Mouse (Mus musculus) left cerebral cortex, adult 11 months (tissue): ENCODE results near the gene Fmo5.

Source experiments
- DNase-seq: peaks from one replicate; pipeline ENCODE4 v3.0.0; 2022; ENCODE audit warnings: low spot score

Gene Fmo5

DNA sequence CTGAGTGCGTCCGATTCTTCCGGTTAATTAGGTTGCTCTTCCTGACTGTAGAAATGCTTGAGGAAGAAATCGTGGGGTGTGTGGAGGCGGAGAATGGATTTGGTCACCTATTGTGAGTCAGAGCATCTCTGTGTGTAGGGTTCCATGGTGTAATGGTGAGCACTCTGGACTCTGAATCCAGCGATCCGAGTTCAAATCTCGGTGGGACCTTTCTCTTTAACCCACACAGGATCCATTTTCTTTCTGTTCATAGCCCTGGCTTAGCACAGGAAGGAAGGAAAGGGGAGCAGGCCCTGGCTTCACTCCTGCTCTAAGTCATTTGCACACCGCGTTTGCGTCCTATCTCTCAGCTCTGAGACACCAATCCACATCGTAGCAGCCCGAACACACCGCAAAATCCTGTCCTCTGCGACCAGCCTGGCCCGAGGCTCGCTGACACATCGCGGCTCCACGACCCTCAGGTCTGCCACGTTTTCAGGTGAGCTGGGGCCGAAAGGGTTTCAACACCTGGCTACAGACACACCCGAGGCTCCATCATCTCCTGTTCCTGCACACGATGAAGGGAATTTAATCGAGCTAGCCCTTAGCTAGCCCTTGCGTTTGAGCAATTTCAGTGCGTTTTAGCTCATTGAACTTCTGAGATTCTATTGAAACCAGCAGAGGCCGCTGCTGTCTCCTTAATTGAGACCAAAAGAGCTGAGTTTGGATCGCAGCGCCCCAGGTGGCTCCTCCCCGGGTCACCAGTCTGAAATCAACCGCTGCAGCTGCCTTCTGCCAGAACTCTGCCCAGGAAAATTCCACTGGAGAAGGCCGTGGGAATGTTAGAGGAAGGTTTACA lies 52.9 kb downstream of the Fmo5 start:
- no peak for DNase-seq

DNA sequence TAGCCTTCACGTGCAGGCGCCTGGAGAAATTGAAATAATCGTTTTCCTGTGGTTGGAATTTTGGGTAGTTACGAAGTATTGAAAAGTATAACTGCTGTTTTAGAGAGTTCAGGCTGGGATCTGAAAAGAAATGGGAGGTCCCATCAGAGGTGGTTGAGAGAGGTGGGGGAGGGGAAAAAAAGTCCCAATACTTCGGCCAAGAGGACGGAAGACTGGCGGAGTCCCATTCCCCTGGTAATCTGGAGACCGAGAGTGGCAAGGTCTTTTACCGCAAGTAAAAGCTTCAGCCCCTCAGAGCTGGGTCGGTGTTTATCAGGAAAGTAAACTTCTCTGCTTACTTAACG lies 53.5 kb downstream of the Fmo5 start:
- DNase-seq: no peak

DNA sequence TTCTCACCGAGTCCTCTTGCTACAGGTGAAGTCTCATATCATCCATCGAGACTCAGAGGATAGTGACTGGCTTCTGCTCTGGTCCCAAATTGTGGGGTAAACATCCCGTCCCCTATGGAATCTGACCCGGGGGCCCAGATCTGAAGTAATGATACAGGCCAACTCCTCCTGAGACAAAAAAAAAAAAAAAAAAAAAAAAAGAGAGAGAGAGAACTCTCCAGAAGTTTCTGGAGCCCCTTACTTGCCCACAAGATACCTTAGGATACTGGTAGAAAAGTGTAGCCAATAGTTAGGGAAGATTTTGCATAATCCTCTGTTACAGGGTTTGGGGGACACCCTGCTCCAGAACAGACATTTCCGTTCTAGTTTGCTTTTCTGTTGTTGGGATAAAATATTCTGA lies 54.0 kb downstream of the Fmo5 start:
- no peak for DNase-seq

DNA sequence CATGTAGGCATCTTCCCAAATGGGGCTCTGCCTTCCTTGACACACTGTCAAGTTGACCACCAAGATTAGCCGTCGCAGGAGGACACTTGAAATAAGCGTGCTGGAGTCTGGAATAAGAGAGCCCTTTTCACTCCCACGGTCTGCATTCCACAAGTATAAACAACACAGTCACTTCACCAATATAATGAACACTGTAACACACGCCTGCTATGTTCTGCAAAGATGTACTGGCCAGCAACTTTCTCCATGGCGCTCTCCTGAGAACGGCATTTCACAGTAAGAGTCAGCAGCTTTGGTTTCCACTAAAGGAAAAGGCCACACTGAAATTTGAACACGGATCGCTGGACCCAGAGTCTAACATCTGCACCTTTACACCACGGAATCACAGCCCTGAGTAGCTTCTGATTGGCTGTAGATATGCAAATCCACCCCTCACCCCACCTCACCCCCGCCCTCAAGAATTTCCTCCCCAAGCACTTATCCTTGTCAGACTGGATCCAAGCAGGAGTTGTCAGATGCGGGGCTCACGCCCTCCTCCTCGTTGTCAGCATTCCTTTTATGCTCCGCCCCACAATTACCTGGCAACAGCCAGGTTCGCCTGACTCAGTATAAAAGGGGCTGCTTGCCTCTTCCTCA lies 55.1 kb downstream of the Fmo5 start:
- no peak for DNase-seq

DNA sequence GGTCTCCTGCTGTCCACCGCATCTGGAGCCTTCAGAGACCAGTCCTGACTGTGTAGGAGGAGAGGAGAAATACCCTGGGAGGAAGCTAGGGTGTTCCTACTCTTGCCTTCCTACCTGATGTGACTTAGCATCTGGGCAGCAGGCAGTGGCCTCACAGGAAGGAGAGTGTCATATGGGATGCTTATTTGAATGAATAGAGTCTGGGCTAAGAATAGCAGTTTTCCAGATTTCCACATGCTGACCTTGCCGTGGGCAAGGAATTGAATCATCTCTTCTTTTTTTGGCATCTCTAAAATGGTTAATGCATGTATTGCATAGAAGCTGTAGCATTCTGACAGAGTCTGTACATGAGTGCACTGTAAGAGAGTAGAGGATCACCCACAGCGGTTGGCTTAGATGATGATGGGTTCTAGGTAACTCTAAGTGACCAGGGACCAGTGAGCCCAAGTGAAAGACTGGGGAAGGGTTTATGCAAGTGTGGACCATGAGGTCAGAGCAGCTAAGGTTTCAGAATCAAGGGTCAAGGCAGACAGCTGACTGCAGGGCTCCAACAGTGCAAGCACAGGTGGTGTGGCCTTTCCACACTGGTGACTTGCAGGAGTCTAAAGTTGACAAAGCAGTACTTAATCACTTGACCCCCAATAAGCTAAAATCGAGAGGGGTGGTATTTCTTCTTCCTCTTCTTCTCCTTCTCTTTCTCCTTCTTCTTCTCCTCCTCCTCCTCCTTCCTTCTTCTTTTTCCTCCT lies 57.9 kb downstream of the Fmo5 start:
- DNase-seq: no peak

DNA sequence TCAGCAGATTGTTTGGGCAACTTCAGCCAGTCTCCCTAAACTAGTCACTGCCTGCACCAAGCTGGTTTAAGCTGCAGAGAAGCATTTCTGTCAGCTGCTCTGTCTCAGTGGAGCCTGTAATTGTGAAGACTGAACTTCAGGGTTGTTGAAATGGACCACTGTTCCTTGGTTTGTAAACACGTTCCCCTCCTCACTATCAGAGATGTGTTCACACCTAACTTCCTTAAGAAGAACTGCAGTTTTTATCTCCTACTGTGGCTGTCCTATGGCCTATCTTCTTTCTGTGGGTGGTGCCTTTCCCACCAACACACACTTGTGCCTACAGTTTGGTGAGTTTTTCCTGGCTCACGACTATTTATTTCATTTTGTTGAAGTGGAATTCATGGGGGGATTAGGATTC lies 60.7 kb downstream of the Fmo5 start:
- no peak for DNase-seq

DNA sequence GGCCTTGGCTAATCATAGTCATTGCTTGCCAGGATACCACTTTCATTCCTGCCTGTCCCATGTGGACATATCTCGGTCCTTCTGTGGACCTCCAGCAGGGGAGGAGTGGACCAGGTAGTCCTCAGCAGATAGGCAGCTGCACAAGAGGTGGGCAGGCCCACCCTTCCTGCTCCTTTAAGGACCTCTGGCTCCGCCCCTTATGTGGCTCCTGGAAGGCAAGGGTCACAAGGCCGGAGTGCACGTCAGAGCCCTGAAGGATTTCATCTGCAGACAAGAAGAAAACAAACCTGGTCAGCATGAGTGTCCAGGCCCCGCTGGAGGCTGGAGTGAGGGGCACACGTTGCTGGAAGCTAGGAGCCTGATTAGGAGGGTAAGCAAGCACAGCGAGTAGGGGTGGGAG lies 62.0 kb downstream of the Fmo5 start:
- DNase-seq: no peak

DNA sequence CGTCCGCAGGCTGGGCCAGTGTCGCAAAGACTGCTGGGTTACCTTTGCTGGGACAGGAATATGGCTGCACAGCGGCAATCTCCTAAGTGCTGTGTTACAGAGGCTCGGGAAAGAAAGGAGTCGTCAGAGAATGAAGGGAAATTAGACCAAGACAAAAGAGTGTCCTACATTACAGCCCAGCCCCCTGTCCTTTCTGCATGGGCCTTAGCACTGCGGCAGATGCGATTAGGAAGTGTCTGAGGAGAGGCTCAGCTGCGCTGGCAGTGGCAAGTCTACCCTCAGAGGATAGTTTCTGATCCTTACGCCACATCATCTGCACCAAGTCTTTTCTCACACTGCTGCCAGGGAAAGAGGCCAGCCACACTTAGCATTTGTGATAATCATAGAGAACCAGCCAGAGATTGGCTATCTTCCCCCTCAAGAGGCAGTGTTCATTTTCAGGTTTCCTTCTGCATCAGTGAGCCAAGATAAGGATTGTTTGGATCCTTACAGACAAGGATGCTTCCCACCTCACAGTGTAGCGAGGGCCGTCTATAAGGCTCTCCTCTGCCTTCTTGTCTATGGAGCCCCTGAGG lies 62.9 kb downstream of the Fmo5 start:
- no peak for DNase-seq

DNA sequence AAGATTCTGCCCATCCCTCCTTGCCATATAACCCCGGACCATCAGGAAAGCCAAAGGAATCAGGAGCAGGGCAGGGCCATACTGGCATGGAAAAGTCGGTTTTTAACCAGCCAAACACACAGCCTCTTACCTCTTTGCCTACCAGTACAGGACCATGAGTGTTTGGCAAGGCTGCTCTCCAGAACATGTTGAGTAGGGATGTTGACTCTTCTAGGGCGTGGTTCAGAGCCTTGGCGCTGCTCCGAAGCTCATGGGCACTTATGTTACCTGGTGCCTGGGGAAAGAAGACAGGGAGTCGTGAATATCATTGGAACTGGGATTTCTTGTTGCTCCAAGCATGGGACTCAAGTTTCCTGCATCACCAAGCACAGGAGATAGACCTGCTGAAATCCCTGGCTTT lies 65.2 kb downstream of the Fmo5 start:
- DNase-seq: no peak

DNA sequence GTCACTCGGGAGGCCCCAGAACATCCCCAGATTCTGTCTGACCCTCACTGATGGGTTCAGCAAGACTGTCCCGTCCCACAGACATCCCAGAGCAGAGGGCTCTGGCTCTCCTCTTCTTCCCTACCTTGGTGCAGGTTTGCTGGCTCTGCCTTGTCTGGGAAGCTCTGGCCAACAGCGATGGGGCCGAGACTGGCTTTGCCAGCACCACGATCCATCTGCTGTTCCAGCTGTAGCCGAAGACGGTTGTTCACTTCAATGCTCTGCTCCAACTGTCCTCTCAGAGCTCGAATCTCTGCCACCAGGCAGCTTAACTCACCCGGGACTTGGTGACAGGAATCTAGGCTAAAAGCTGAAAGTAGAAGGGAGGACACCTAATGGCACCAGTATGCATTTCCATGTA lies 68.3 kb downstream of the Fmo5 start:
- DNase-seq: no peak

DNA sequence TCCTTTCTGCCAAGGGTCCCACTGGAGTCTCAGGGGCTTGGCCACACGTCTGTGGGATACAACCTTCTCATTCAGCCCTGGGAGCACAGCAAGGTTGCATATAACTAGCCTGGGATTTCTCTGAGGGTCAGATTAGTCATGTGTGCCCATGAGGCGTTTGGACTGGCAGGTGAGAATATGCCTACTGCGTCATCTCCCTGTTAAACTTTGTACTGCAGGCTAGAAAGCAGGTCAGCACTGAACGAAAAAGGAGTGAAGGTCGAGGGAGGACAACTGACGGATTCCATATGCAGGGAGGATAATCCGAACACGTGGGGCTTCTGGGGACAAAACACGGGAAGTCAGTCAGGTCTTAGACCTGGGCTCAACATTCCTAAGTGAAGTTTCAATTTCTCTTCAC lies 68.7 kb downstream of the Fmo5 start:
- DNase-seq: no peak

DNA sequence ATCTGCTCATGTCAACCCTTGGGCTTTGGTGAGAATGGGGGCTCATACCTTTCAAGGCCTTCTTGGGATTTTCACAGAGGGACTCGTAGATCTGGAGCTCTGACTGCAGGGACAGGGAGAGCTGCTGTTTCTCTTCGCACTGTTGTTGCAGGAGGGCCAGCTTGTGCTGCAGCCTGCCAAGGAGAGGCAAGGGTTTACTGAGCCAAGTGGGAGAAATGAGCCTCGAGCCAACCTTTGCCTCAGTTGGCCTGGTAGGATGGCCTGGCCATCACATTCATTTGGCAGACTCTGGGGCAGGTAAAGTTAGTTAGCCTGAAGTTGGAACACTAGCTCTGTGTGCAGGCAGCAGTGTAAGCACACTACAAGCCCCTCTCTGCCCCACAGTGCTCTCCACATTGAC lies 70.5 kb downstream of the Fmo5 start:
- no peak for DNase-seq

DNA sequence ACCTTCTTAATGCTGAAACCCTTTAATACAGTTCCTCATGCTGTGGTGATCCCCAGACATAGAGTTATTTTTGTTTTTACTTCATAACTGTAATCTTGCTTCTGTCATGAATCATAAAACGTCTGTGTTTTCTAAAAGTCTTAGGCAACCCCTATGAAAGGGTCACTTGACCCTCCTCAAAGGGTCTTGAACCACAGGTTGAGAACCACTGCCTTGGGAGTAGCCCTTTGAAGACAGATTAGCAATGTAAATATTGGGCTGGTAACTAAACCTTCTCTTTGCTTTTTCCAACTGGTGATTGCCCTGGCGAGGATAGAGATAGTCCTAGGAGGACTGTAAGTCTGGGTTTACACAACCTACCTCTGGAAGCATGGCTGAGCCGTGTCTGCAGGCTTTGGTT lies 72.6 kb downstream of the Fmo5 start:
- no peak for DNase-seq

DNA sequence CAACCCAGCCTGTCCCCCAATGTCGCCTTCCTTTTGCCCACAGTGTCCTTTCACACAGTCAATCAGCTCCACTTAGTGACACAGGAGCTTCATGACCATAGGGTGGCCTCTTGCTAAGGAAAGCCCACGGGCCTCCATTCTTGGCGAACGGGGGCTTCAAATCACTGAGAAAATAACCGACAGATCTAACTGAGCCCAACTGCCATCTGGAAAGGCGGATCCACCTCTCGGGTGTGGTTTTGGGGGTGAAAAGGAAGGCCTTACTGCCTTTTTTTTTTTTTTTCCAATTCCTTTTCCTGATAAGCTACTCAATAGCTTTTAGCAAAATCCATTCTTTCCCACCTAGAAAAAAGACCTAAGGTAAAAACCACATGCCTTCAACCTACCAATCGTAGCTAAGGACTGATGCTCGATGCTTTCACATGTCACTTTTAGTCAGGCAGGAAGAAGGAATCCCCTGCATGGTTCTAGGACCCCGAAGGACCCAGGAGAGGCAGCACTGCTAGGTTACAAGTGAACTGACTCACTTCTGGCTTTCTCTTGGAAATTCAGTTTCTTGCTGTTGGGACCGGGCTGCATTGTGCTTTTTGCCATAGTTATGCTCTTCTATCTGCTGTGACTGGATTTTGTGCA lies 74.0 kb downstream of the Fmo5 start:
- DNase-seq: no peak
